Mouse (Mus musculus) small intestine, adult 2 months (tissue): ENCODE data around the gene Gm43720.

Experiments
- CTCF ChIP-seq: fragments of 200-500 bp; IDR thresholded peaks from 2 replicates; pipeline ENCODE4 v1.5.1; 2012; ENCODE audit warnings: low read depth, mild to moderate bottlenecking, control low read depth, inconsistent platforms, low read length, moderate library complexity, mixed read lengths; ENCODE audit not compliant: insufficient replicate concordance, insufficient read length; ENCODE audit errors: extremely low read depth
- POLR2A ChIP-seq: fragments of 200-500 bp; IDR thresholded peaks from 2 replicates; pipeline ENCODE4 v1.6.1; 2012; ENCODE audit warnings: low read depth, mild to moderate bottlenecking, control low read depth, inconsistent platforms, low read length, moderate library complexity

GRCm38 (mm10) chr5:138222111-138222510, 57.6 kb downstream of the Gm43720 start:
- no peak for TF ChIP-seq POLR2A
- peak; percentile 83 for TF ChIP-seq CTCF
